Mouse (Mus musculus) brain, embryonic 14.5 days (tissue): ENCODE results near the gene Rap1a.

Source experiments
- CTCF ChIP-seq: fragments of 200-500 bp; IDR thresholded peaks from 2 replicates; pipeline ENCODE4 v1.5.1; 2012; ENCODE audit warnings: inconsistent platforms, mild to moderate bottlenecking, moderate library complexity, borderline replicate concordance; ENCODE audit not compliant: insufficient read depth, insufficient read length; ENCODE audit errors: extremely low read depth
- POLR2A ChIP-seq: fragments of 200-500 bp; IDR thresholded peaks from 2 replicates; pipeline ENCODE4 v1.6.1; 2012; ENCODE audit warnings: mild to moderate bottlenecking, inconsistent platforms, borderline replicate concordance; ENCODE audit not compliant: poor library complexity, insufficient read depth, insufficient read length, severe bottlenecking; ENCODE audit errors: extremely low read depth

GRCm38 (mm10) chr3:105824103-105824502 lies 23.0 kb upstream of the Rap1a start:
- TF ChIP-seq CTCF (no peak), POLR2A (no peak)
